Mouse (Mus musculus) brain, embryonic 18.5 days (tissue): ENCODE results near the gene Bsn.
"Not testable (repeated sequence)": the region's sequence is repeated elsewhere in the genome, so short reads cannot be mapped to it uniquely, and the experiment has no call there.

Experiments
- DNase-seq: peaks from one replicate; pipeline ENCODE4 v3.0.0-alpha.2; 2012; ENCODE audit warnings: low read depth, low spot score

Bsn gene

GRCm38 (mm10) chr9:108196920-108197677 is 6.9 kb upstream of the Bsn start:
- DNase-seq = no peak

DNA sequence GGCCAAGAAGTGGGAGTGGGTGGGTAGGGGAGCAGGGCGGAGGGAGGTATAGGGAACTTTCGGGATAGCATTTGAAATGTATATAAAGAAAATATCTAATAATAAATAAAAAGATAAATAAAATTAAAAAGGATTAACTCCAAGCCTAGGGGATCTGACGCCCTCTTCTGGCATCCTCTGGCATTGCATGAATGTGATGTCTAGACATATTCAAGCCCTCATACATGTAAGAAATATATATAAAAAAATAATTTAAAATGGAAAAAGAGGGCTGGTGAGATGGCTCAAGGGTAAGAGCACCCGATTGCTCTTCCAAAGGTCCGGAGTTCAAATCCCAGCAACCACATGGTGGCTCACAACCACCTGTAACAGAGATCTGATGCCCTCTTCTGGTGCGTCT is 6.0 kb upstream of the Bsn start:
- not testable (repeated sequence) for DNase-seq

GRCm38 (mm10) chr9:108189488-108189786 is 747 bp downstream of the Bsn start:
- DNase-seq = no peak

DNA sequence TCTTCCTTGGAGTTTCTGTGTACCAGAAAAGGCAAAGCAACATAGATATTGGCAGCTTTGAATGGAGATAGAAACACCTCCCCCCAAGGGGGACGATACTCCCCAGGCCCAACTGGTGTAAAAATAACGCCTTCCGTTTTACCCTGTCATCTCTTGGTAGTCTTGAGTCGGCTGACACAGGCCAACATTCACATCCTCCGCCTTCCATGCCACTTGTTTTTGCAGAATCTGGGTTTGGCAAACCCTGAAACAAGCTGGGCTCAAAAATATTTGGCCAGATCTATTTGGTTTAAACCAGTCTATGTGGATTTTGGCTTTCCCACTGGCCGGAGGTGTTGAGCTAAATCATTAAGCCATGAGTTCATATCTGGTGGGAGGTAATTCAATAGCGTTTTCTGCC is 1.2 kb downstream of the Bsn start:
- DNase-seq = no peak

GRCm38 (mm10) chr9:108188511-108188910 is 1.7 kb downstream of the Bsn start:
- no peak for DNase-seq

- no peak for DNase-seq
Measured at GRCm38 (mm10) chr9:108187616-108188015, 2.6 kb downstream of the Bsn start.

- no peak for DNase-seq
Measured at GRCm38 (mm10) chr9:108185786-108186185, 4.4 kb downstream of the Bsn start.

- no peak for DNase-seq
Measured at GRCm38 (mm10) chr9:108183531-108183994, 6.6 kb downstream of the Bsn start.

DNA sequence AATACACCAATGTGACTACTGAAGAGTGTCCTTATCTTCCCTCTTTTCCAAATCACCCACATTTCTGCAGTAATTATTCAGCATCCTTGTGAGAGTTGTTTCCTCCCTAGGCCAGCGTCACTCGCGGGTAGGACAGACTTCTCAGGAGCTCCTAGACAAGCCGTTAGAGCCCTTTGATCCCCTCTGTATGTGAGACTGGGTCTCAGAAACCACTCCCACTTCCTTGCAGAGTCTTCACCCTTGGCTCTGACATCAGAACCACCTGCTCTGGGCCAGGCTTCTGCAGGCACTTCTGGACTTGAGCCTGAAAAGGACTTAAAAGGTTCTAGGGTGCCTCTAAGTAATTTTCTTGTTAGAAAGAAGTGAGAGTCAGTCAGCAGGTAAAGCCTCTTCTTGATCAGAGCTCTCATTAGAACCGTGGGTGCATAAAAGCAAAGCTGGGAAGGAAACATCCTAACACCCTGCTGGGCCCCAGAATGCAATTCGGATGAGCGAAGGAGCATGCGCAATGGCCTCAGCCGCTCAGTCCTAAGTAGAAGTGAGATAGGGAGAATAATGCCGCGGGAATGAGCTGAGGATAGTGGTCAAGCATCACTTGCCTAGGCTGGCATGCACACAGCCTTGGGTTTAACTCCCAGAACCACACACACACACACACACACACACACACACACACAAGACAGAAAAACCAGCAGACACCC is 7.2 kb downstream of the Bsn start:
- no peak for DNase-seq

DNA sequence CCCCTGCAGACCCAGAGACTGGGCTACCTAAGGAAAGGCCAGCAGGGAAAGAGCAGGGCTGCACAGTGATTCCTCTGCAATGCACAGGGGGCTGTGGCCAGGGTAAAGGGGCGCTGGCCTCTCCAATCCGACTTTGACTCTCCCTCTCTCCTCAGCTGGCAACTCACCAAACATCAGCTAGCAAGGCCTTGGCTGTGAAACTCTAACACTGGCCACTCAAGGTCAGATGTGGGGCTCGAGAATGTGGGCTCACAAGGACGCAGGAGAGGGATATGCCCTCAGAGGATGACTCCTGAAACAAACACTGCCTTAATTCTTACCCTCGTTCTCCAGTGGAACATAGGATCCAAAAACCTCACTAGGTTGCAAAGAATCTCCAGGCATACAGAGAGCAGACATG is 11.8 kb downstream of the Bsn start:
- no peak for DNase-seq

DNA sequence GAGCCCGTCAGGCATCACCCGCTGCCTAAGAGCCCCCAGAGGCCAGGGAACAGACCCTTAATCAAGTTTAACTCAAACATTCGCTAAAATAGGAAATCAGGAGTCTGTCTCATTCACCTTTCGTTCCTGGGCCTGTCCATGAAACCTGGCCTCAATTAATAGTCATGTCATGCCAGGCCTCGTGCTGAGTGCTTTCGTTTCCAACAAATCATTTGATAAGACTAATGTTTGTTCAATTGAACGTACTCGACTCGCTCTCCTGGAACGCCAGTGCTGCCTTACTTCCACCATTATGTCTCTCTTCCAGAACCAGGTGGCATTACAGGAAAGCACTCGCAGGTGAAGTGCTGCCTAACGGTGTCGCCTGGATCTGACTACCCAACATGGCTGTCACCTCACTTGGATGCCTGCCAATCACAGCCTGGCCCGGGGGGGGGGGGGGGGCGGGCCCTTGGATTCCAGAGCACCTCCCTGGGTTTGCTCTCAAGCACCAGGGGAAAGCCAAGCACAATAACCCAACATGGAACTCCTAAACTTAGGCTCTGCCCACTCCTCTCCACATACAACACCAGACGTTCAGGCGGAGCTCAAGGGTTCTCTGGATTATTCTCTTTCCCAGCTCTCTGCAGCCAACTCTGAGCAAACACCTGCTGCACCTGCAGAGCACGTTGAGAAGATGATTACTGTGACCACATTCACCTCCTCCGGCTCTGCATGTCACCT is 14.9 kb downstream of the Bsn start:
- no peak for DNase-seq

DNA sequence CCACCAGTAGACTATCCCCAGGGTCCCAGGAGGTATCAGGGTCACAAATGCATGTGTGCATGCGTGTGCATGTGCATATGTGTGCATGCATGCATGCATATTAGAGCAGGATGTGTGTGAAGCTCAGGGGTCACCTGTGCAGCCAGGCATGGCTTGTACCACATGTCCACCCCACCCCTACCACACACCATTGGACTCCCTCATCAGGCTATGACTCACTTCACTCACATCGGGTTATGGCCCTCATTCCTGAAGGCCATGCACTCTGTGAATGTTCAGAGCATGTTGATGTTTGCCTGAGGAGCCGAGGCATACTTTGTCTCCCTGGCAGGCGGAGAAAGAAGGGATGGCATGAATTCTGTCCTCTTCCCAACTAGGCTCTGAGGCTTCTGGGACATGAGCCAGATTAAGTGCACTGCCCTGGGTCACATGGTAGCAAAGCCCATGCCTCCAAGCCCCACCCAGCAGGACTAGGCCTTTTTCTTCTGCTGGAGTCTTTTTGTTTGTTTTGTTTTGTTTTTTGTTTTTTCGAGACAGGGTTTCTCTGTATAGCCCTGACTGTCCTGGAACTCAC is 17.3 kb downstream of the Bsn start:
- DNase-seq = no peak

GRCm38 (mm10) chr9:108169751-108170150 is 20.4 kb downstream of the Bsn start:
- DNase-seq = no peak

DNA sequence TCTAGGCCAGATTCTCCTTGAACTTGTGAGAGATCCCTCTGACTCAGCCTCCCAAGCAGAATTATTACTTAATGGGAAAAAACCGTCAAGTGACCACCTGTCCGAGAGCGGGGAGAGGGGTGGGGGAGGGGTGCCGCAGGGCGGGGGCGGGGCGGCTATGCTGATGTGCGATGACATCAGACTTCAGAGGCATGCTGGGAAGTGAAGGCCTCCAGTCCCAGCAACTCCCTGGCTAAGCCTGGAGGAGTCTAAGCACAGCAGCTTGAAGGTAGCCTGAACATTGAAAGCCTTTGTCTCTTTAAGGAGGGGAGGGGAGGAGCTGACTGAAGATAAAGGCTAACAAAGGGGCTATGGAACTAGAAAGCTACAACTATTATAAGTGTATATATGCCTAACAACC is 25.0 kb downstream of the Bsn start:
- DNase-seq = no peak

DNA sequence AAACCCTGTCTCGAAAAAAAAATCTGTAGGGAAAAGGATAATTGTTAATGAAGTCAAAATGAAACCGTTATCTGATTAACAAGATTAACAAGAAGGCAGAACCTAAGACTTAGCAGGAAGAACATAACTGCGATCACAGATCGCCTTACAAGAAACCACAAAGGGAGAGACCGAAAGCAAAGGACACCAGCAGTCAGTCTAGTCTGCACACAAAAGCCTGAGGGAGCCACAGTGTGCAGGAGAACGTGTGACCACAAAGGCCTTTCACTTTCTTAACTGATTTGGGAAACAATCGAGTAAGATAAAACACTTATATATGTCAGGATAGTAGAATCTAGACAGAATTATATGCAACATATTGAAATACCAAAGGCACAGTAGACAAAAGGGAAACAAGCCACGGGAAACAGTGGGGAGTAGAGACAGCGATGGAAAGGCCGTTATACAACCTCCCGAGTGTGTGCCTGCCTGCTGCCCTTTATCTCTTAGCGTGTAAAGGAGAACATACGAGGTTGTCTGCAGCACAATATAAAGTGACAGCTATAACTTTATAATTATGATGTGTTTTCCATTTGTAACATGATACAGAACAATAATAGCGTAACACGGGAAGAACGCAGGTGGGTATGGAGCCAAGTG is 26.4 kb downstream of the Bsn start:
- DNase-seq = no peak

- DNase-seq = no peak
Measured at GRCm38 (mm10) chr9:108157891-108158290, 32.3 kb downstream of the Bsn start.

GRCm38 (mm10) chr9:108157451-108157850 is 32.7 kb downstream of the Bsn start:
- no peak for DNase-seq

DNA sequence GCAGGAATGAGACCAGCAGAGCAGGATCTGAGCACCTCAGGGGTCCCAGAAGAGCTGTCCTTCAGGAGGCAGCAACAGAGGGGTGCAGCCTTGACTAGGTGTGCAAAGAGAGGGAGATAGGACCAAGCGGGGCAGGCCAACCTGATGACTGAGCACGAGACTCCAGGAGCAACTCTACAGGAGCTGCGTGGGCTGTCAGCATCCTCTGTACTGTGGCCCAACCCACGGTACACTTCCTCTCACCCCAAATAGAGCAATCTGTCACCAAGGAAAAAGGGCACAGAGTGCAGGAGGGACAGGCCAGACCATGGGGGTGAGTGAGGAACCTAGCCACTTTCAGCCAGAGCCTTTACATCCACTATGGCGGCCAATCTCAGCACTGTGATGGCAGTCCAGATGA is 33.4 kb downstream of the Bsn start:
- DNase-seq = no peak

GRCm38 (mm10) chr9:108154814-108155213 is 35.4 kb downstream of the Bsn start:
- DNase-seq = no peak

- peak; percentile 18 for DNase-seq
Measured at GRCm38 (mm10) chr9:108153516-108154448, 36.4 kb downstream of the Bsn start.

- DNase-seq = no peak
Measured at GRCm38 (mm10) chr9:108150486-108150885, 39.7 kb downstream of the Bsn start.
